Mouse (Mus musculus): ENCODE data around the gene 4933406M09Rik. TPM values are rescaled to one million over a fixed set of nuclear protein-coding genes. Genes with fewer than 3 reads are reported as not detected.

The 4933406M09Rik gene
- total RNA-seq (2014; rRNA removed) (not detected in 2 replicates), polyA plus RNA-seq (2015; fragmentation: Nextera tagmentation; extraction: Ambion mirVana) (not detected in 2 replicates)

GRCm38 (mm10) chr1:134385666-134386065 lies at the start of gene 4933406M09Rik:
Gene 4933406M09Rik, plus strand, starts transcription at chr1:134385940.
- Histone ChIP-seq H3K4me1 (ENCODE audit: insufficient read depth, low read length) (no peaks in the 10 kb centered on the region), H3K27me3 (ENCODE audit: insufficient read depth, low read length) (no peaks in the 10 kb centered on the region), H3K4me3 (ENCODE audit: low read length) (no peak within 1 kb of the TSS), H3K36me3 (ENCODE audit: insufficient read depth, low read length) (no peaks in the 10 kb centered on the region), H3K4me2 (ENCODE audit: low read depth, low read length) (no peak within 1 kb of the TSS), H3K9ac (replicated peaks; ENCODE audit: low read length) (no peak within 1 kb of the TSS), H3K27ac (no peak within 1 kb of the TSS), H3K9me3 (ENCODE audit: low read length) (no peaks in the 10 kb centered on the region)
- no peak for TF ChIP-seq CTCF (IDR thresholded peaks at IDR 0.05; ENCODE audit: low read depth)
- DNase-seq (ENCODE audit: low spot score) (no peak), ATAC-seq (no peak)
- WGBS, result 88% methylated on average over 1 of the region's 1 CpGs

- Histone ChIP-seq H3K4me1 (ENCODE audit: insufficient read depth, low read length) (peaks cover 7% of the 10 kb centered on the region; the same call in 1 of the 2 replicates), H3K27me3 (ENCODE audit: insufficient read depth, low read length) (no peaks in the 10 kb centered on the region), H3K9me3 (ENCODE audit: low read length) (no peaks in the 10 kb centered on the region), H3K36me3 (ENCODE audit: insufficient read depth, low read length) (no peaks in the 10 kb centered on the region), H3K9ac (replicated peaks; ENCODE audit: low read length) (no peak overlapping the region), H3K4me2 (ENCODE audit: low read depth, low read length) (no peak overlapping the region), H3K4me3 (ENCODE audit: low read length) (no peak overlapping the region), H3K27ac (0 out of 2 replicates have a peak overlapping the region, but pooled peaks have one; percentile 51)
- WGBS, result 82% methylated on average over 11 of the region's 11 CpGs
- no peak for TF ChIP-seq CTCF (IDR thresholded peaks at IDR 0.05; ENCODE audit: low read depth)
- ATAC-seq (no peak), DNase-seq (ENCODE audit: low spot score) (no peak)
Measured at GRCm38 (mm10) chr1:134336958-134337710, 48.6 kb upstream of the 4933406M09Rik start.

DNA sequence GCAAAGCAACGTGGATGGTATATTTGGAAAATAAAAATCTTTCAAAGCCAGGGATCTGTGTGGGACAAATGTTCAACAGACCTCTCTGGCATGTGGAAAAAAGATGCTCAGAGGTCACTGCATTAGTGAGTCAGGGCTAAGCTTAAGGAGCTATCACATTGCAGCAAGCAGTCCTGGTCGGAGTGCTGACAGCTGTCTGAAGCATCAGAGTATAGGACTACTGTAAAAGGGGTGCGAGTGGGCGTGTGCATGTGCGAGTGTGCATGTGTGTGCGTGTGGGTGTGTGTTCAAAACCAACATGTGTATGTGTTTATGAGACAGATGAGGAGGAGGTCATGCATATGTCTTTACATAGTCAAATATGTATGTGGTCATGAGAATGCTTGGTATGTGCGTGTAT lies 46.6 kb upstream of the 4933406M09Rik start:
- TF ChIP-seq CTCF (IDR thresholded peaks at IDR 0.05; ENCODE audit: low read depth), result no peak
- Histone ChIP-seq H3K9me3 (ENCODE audit: low read length) (no peaks in the 10 kb centered on the region), H3K4me1 (ENCODE audit: insufficient read depth, low read length) (peaks cover 5% of the 10 kb centered on the region), H3K9ac (replicated peaks; ENCODE audit: low read length) (no peak overlapping the region), H3K27ac (no peak overlapping the region), H3K36me3 (ENCODE audit: insufficient read depth, low read length) (no peaks in the 10 kb centered on the region), H3K4me2 (ENCODE audit: low read depth, low read length) (no peak overlapping the region), H3K4me3 (ENCODE audit: low read length) (no peak overlapping the region), H3K27me3 (ENCODE audit: insufficient read depth, low read length) (no peaks in the 10 kb centered on the region)
- WGBS, result 96% methylated on average over 7 of the region's 7 CpGs
- ATAC-seq (no peak), DNase-seq (ENCODE audit: low spot score) (no peak)

- 93% methylated on average over 18 of the region's 18 CpGs for WGBS
- no peak overlapping the region for H3K9ac ChIP-seq (replicated peaks; ENCODE audit: low read length)
Measured at GRCm38 (mm10) chr1:134339757-134340619, 45.8 kb upstream of the 4933406M09Rik start.

DNA sequence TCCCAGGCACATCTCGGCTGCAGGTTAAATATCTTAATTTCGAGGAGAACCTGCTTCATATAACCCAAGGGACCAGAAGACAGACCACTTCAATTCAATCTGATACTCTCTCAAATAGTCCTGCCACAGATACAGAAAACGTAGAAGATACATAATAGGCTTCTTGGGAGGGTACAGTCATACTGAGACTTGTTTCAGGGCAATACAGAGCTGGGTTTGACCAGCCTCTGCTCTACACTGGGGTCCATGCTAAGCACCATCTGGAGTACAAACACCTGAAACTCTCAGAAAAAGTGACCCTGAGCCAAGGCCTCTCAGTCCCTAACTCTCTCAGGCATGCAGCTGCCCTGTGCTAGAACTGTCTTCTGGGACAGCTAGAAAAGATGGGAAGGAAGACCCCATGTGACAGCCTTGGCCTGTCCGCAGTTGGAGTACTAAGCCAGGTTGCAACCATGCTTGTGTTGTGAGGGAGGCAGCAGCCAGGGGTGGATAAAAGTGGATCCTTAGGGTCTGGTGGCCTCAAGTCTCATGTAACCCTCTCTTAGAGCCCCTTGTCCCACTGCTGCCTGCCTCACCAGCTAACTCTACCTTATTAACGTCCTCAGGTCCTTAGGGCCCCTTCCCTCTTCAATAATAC lies 44.0 kb upstream of the 4933406M09Rik start:
- H3K27ac ChIP-seq, result no peak overlapping the region
- H3K4me1 ChIP-seq (ENCODE audit: insufficient read depth, low read length), result peaks cover 5% of the 10 kb centered on the region
- no peaks in the 10 kb centered on the region for H3K27me3 ChIP-seq (ENCODE audit: insufficient read depth, low read length)
- no peak overlapping the region for H3K4me3 ChIP-seq (ENCODE audit: low read length)
- H3K4me2 ChIP-seq (ENCODE audit: low read depth, low read length), result peak overlapping the region; percentile 68
- WGBS, result 80% methylated on average over 5 of the region's 5 CpGs
- DNase-seq (ENCODE audit: low spot score) (no peak), ATAC-seq (no peak)
- peaks cover 6% of the 10 kb centered on the region for H3K36me3 ChIP-seq (ENCODE audit: insufficient read depth, low read length)
- H3K9ac ChIP-seq (replicated peaks; ENCODE audit: low read length), result no peak overlapping the region
- no peaks in the 10 kb centered on the region for H3K9me3 ChIP-seq (ENCODE audit: low read length)
- no peak for TF ChIP-seq CTCF (IDR thresholded peaks at IDR 0.05; ENCODE audit: low read depth)

More at GRCm38 (mm10) chr1:134339757-134340619, 45.8 kb upstream of the 4933406M09Rik start:
- no peak for ATAC-seq
- no peaks in the 10 kb centered on the region for H3K9me3 ChIP-seq (ENCODE audit: low read length)
- H3K4me1 ChIP-seq (ENCODE audit: insufficient read depth, low read length), result peaks cover 5% of the 10 kb centered on the region
- H3K27ac ChIP-seq, result no peak overlapping the region
- DNase-seq (ENCODE audit: low spot score), result no peak
- no peak overlapping the region for H3K4me3 ChIP-seq (ENCODE audit: low read length)
- TF ChIP-seq CTCF (IDR thresholded peaks at IDR 0.05; ENCODE audit: low read depth), result peak; percentile 33; the same call in 1 of the 2 replicates
- H3K27me3 ChIP-seq (ENCODE audit: insufficient read depth, low read length), result no peaks in the 10 kb centered on the region
- H3K4me2 ChIP-seq (ENCODE audit: low read depth, low read length), result no peak overlapping the region
- H3K36me3 ChIP-seq (ENCODE audit: insufficient read depth, low read length), result no peaks in the 10 kb centered on the region

GRCm38 (mm10) chr1:134342278-134342664 lies 43.5 kb upstream of the 4933406M09Rik start:
- TF ChIP-seq CTCF (IDR thresholded peaks at IDR 0.05; ENCODE audit: low read depth), result no peak
- no peak for ATAC-seq
- DNase-seq (ENCODE audit: low spot score), result no peak
- H3K9me3 ChIP-seq (ENCODE audit: low read length), result no peaks in the 10 kb centered on the region
- no peak overlapping the region for H3K9ac ChIP-seq (replicated peaks; ENCODE audit: low read length)
- H3K4me2 ChIP-seq (ENCODE audit: low read depth, low read length), result peak overlapping the region; percentile 68
- H3K27me3 ChIP-seq (ENCODE audit: insufficient read depth, low read length), result no peaks in the 10 kb centered on the region
- 74% methylated on average over 2 of the region's 2 CpGs for WGBS
- peaks cover 8% of the 10 kb centered on the region for H3K36me3 ChIP-seq (ENCODE audit: insufficient read depth, low read length)
- H3K4me1 ChIP-seq (ENCODE audit: insufficient read depth, low read length), result peaks cover 5% of the 10 kb centered on the region
- H3K27ac ChIP-seq, result no peak overlapping the region
- peak overlapping the region; percentile 66; the same call in 1 of the 2 replicates for H3K4me3 ChIP-seq (ENCODE audit: low read length)
